Mouse (Mus musculus) MEL (cell line): ENCODE results near the gene Tmem131. TPM values are rescaled to one million over a fixed set of nuclear protein-coding genes. Genes with fewer than 3 reads are reported as not detected.

Source experiments
- DNase-seq: peaks from one replicate; pipeline ENCODE4 v3.0.0; 2011; ENCODE audit warnings: low read depth, low spot score
- H3K27ac ChIP-seq: 2 replicates; pipeline ENCODE4 v1.5.1; 2012; ENCODE audit warnings: low read depth, mild to moderate bottlenecking, control low read depth, low read length, moderate library complexity; ENCODE audit not compliant: control insufficient read depth
- H3K27me3 ChIP-seq, 2 experiments: fragments of 150-350 bp in 1 of 2; sonication (generic) in 1 of 2; 2 replicates each; pipeline ENCODE4 v1.6.1; 2012; ENCODE audit warnings: low read length in 2 of 2, mild to moderate bottlenecking in 2 of 2, improper control_type of control experiment in 1 of 2, moderate library complexity in 1 of 2; ENCODE audit not compliant: insufficient read depth in 2 of 2, control insufficient read depth in 1 of 2
- H3K36me3 ChIP-seq, 2 experiments: 2 replicates each; pipeline ENCODE4 v1.6.1; 2012 to 2014; ENCODE audit warnings: low read length in 2 of 2, improper control_type of control experiment in 1 of 2, inconsistent platforms in 1 of 2, mild to moderate bottlenecking in 1 of 2; ENCODE audit not compliant: insufficient read depth in 2 of 2, control insufficient read depth in 1 of 2
- H3K4me1 ChIP-seq, 2 experiments: fragments of 150-350 bp in 1 of 2; sonication (generic) in 1 of 2; 2 replicates each; pipeline ENCODE4 v1.6.1; 2012; ENCODE audit warnings: low read length in 2 of 2, improper control_type of control experiment in 1 of 2, mild to moderate bottlenecking in 1 of 2; ENCODE audit not compliant: insufficient read depth in 2 of 2, control insufficient read depth in 1 of 2
- H3K4me3 ChIP-seq, 2 experiments: fragments of 150-350 bp in 1 of 2; sonication (generic) in 1 of 2; 2 replicates each; pipeline ENCODE4 v1.5.1; 2012; ENCODE audit warnings: low read depth in 2 of 2, low read length in 2 of 2, mild to moderate bottlenecking in 2 of 2, moderate library complexity in 2 of 2, control low read depth in 1 of 2, improper control_type of control experiment in 1 of 2; ENCODE audit not compliant: control insufficient read depth in 1 of 2, insufficient read depth in 1 of 2
- H3K79me2 ChIP-seq: 2 replicates; pipeline ENCODE4 v1.6.1; 2012; ENCODE audit warnings: mild to moderate bottlenecking, low read length, moderate library complexity; ENCODE audit not compliant: control insufficient read depth, poor library complexity, insufficient read depth
- H3K9ac ChIP-seq: 2 replicates; pipeline ENCODE4 v1.6.1; 2012; ENCODE audit warnings: low read depth, mild to moderate bottlenecking, control low read depth, low read length, moderate library complexity; ENCODE audit not compliant: control insufficient read depth, poor library complexity, severe bottlenecking
- H3K9me3 ChIP-seq: fragments of 150-350 bp; sonication (generic); replicated peaks from 2 replicates; pipeline ENCODE4 v1.6.1; 2012; ENCODE audit warnings: mild to moderate bottlenecking, low read length, improper control_type of control experiment, moderate library complexity; ENCODE audit not compliant: insufficient read depth
- BHLHE40 ChIP-seq: IDR thresholded peaks from 2 replicates; pipeline ENCODE4 v1.6.1; 2012; ENCODE audit warnings: low read depth, mild to moderate bottlenecking, inconsistent platforms, low read length, improper control_type of control experiment, borderline replicate concordance
- CHD1 ChIP-seq: IDR thresholded peaks from 2 replicates; pipeline ENCODE4 v1.6.1; 2012; ENCODE audit warnings: low read depth, mild to moderate bottlenecking, inconsistent platforms, low read length, improper control_type of control experiment
- CHD2 ChIP-seq: IDR thresholded peaks from 2 replicates; pipeline ENCODE4 v1.6.1; 2011; ENCODE audit warnings: low read length, improper control_type of control experiment
- E2F4 ChIP-seq: IDR thresholded peaks from 2 replicates; pipeline ENCODE4 v1.6.1; 2011; ENCODE audit warnings: low read depth, low read length, improper control_type of control experiment, borderline replicate concordance
- EP300 ChIP-seq, 2 experiments: IDR thresholded peaks; 2 replicates each; pipeline ENCODE4 v1.6.1; 2011; ENCODE audit warnings: improper control_type of control experiment in 2 of 2, low read length in 2 of 2, low read depth in 1 of 2, mild to moderate bottlenecking in 1 of 2
- ETS1 ChIP-seq: IDR thresholded peaks from 2 replicates; pipeline ENCODE4 v1.6.1; 2012; ENCODE audit warnings: low read depth, mild to moderate bottlenecking, inconsistent platforms, low read length, improper control_type of control experiment, moderate library complexity
- GABPA ChIP-seq: IDR thresholded peaks from 2 replicates; pipeline ENCODE4 v1.6.1; 2012; ENCODE audit warnings: low read depth, mild to moderate bottlenecking, inconsistent platforms, low read length, improper control_type of control experiment, moderate library complexity
- GATA1 ChIP-seq: IDR thresholded peaks from 2 replicates; pipeline ENCODE4 v1.6.1; 2011; ENCODE audit warnings: low read depth, low read length, improper control_type of control experiment
- HCFC1 ChIP-seq: IDR thresholded peaks from 2 replicates; pipeline ENCODE4 v1.6.1; 2012; ENCODE audit warnings: low read depth, mild to moderate bottlenecking, inconsistent platforms, low read length, improper control_type of control experiment, moderate library complexity
- JUND ChIP-seq: IDR thresholded peaks from 2 replicates; pipeline ENCODE4 v1.6.1; 2011; ENCODE audit warnings: low read depth, mild to moderate bottlenecking, improper control_type of control experiment, low read length
- KAT2A ChIP-seq: conservative IDR thresholded peaks from 2 replicates; pipeline ENCODE4 v1.6.1; 2012; ENCODE audit warnings: low read depth, low read length, improper control_type of control experiment, inconsistent platforms
- MAFK ChIP-seq: IDR thresholded peaks from 2 replicates; pipeline ENCODE4 v1.6.1; 2011; ENCODE audit warnings: low read depth, mild to moderate bottlenecking, low read length, improper control_type of control experiment, borderline replicate concordance
- MAX ChIP-seq: IDR thresholded peaks from 2 replicates; pipeline ENCODE4 v1.6.1; 2011; ENCODE audit warnings: low read length, improper control_type of control experiment
- MAZ ChIP-seq: IDR thresholded peaks from 2 replicates; pipeline ENCODE4 v1.6.1; 2012; ENCODE audit warnings: low read depth, mild to moderate bottlenecking, inconsistent platforms, low read length, improper control_type of control experiment
- MEF2A ChIP-seq: IDR thresholded peaks from 2 replicates; pipeline ENCODE4 v1.6.1; 2014; ENCODE audit warnings: low read depth, mild to moderate bottlenecking, inconsistent platforms, low read length, improper control_type of control experiment; ENCODE audit not compliant: poor library complexity, insufficient replicate concordance, severe bottlenecking; ENCODE audit errors: extremely low read depth
- MYC ChIP-seq: IDR thresholded peaks from 2 replicates; pipeline ENCODE4 v1.6.1; 2011; ENCODE audit warnings: low read depth, mild to moderate bottlenecking, low read length, improper control_type of control experiment, moderate library complexity
- POLR2A ChIP-seq, 2 experiments: IDR thresholded peaks; 2 replicates each; pipeline ENCODE4 v1.6.1; 2011 to 2012; ENCODE audit warnings: low read length in 2 of 2, mild to moderate bottlenecking in 2 of 2, control low read depth in 1 of 2, improper control_type of control experiment in 1 of 2, low read depth in 1 of 2, moderate library complexity in 1 of 2; ENCODE audit not compliant: control insufficient read depth in 1 of 2, insufficient read depth in 1 of 2, poor library complexity in 1 of 2
- RAD21 ChIP-seq: IDR thresholded peaks from 2 replicates; pipeline ENCODE4 v1.6.1; 2011; ENCODE audit warnings: mild to moderate bottlenecking, low read depth, low read length, improper control_type of control experiment
- RCOR1 ChIP-seq: IDR thresholded peaks from 2 replicates; pipeline ENCODE4 v1.6.1; 2012; ENCODE audit warnings: low read depth, mild to moderate bottlenecking, inconsistent platforms, low read length, improper control_type of control experiment
- SIN3A ChIP-seq: IDR thresholded peaks from 2 replicates; pipeline ENCODE4 v1.6.1; 2012; ENCODE audit warnings: low read length, improper control_type of control experiment, inconsistent platforms
- TAL1 ChIP-seq: IDR thresholded peaks from 2 replicates; pipeline ENCODE4 v1.6.1; 2012; ENCODE audit warnings: mild to moderate bottlenecking, inconsistent platforms, low read length, moderate library complexity, mixed read lengths
- TCF12 ChIP-seq: IDR thresholded peaks from 2 replicates; pipeline ENCODE4 v1.6.1; 2014; ENCODE audit warnings: low read depth, mild to moderate bottlenecking, inconsistent platforms, low read length, improper control_type of control experiment, moderate library complexity
- UBTF ChIP-seq: IDR thresholded peaks from 2 replicates; pipeline ENCODE4 v1.6.1; 2012; ENCODE audit warnings: low read depth, mild to moderate bottlenecking, inconsistent platforms, low read length, improper control_type of control experiment, moderate library complexity, borderline replicate concordance; ENCODE audit not compliant: insufficient read depth
- USF1 ChIP-seq: IDR thresholded peaks from 2 replicates; pipeline ENCODE4 v1.6.1; 2014; ENCODE audit warnings: low read depth, mild to moderate bottlenecking, inconsistent platforms, low read length, improper control_type of control experiment, moderate library complexity
- USF2 ChIP-seq, 2 experiments: IDR thresholded peaks; 2 replicates each; pipeline ENCODE4 v1.6.1; 2011 to 2012; ENCODE audit warnings: improper control_type of control experiment in 2 of 2, low read length in 2 of 2, borderline replicate concordance in 1 of 2, inconsistent platforms in 1 of 2, low read depth in 1 of 2, mild to moderate bottlenecking in 1 of 2; ENCODE audit not compliant: insufficient read depth in 1 of 2
- ZC3H11A ChIP-seq: IDR thresholded peaks from 2 replicates; pipeline ENCODE4 v1.6.1; 2012; ENCODE audit warnings: low read depth, mild to moderate bottlenecking, inconsistent platforms, low read length, improper control_type of control experiment
- ZKSCAN1 ChIP-seq: IDR thresholded peaks from 2 replicates; pipeline ENCODE4 v1.6.1; 2012; ENCODE audit warnings: low read depth, mild to moderate bottlenecking, inconsistent platforms, low read length, improper control_type of control experiment, moderate library complexity
- ZNF384 ChIP-seq: IDR thresholded peaks from 2 replicates; pipeline ENCODE4 v1.6.1; 2012; ENCODE audit warnings: low read depth, mild to moderate bottlenecking, inconsistent platforms, low read length, improper control_type of control experiment
- polyA plus RNA-seq, 2 experiments: library from polyadenylated mRNA; stranded (reverse) in 1 of 2; unstranded in 1 of 2; fragments of >175 nt in 1 of 2; fragments of >200 nt in 1 of 2; gene quantifications; 2 replicates each; pipeline versions ENCODE4 v1.2.1 to v1.2.4; 2012; ENCODE audit warnings: low replicate concordance in 2 of 2, low read depth in 1 of 2; ENCODE audit not compliant: insufficient read length in 2 of 2, insufficient read depth in 1 of 2, missing spikeins in 1 of 2
- total RNA-seq: library from RNA; depleted of rRNA; stranded (reverse); fragments of 300-350 nt; gene quantifications from 2 replicates; pipeline ENCODE4 v1.2.3, GENCODE M21; 2012

Gene Tmem131
- total and polyA plus RNA-seq, 3 experiments, result 11.4 to 196 (median 48.8) TPM

GRCm38 (mm10) chr1:36923911-36924310 lies 19.6 kb downstream of the Tmem131 start:
- H3K79me2 ChIP-seq, result peaks cover 33% of the 10 kb centered on the region
- no peak overlapping the region for H3K9ac ChIP-seq
- H3K4me3 ChIP-seq, result no peak overlapping the region
- H3K4me1 ChIP-seq, result peaks cover 40 to 62% of the 10 kb centered on the region in 2 experiments
- no peak for DNase-seq
- TF ChIP-seq CHD1 (no peak), EP300 (IDR thresholded peaks at IDR 0.05; ENCODE audit: low read depth in 1 of 2, low read length in 2 of 2) (peak in 1 of 2 experiments; percentile 39; a peak in 1 of 4 replicates), RCOR1 (peak; percentile 83), GATA1 (peak; percentile 62)
- TF ChIP-seq, all 39 proteins: peak for 3
- Histone ChIP-seq H3K27ac (no peak overlapping the region), H3K36me3 (peaks cover 0 to 68% of the 10 kb centered on the region in 2 experiments; a peak in 2 of 4 replicates), H3K9me3 (no peaks in the 10 kb centered on the region), H3K27me3 (no peaks in the 10 kb centered on the region)

DNA sequence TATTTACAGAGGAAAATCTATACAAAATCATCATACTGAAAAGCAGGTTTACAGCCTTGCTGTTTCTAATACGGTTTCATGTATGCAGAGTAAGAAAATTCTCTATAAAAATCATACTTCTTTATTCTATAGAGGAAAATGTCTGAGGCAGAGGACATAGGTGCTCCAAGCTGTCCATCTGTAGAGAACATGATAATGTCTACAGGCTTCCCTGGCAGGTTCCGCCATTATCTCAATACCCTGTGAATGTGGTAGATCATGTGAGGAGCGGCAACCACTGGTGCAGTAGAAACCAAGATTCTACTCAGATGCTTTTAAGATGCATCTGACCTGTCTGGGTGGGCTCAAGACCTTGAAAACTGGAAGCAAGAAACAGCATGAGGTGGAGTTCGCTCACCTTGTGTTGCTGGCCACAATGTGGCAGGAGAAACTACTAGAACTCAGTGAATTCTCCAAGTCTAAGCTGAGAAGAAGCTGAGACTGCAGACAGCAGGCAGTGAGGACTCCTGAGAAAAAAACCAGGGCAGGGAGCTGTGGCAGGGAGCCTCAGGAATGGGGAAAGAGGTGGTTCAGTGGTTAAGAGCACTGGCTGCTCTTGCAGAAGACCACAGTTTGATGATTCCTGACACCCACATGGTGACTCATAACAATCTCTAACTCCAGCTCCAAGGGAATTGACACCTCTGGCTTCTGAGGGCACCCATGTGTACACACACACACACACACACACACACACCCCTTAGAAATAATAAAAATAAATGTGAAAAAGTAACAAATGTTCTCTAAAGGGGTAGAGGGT lies 20.6 kb downstream of the Tmem131 start:
- no peak for DNase-seq
- Histone ChIP-seq H3K4me1 (peaks cover 51 to 73% of the 10 kb centered on the region in 2 experiments), H3K27ac (peak overlapping the region; percentile 98), H3K4me3 (no peak overlapping the region), H3K9ac (no peak overlapping the region), H3K79me2 (peaks cover 32% of the 10 kb centered on the region), H3K9me3 (no peaks in the 10 kb centered on the region), H3K36me3 (peaks cover 0 to 79% of the 10 kb centered on the region in 2 experiments; a peak in 2 of 4 replicates), H3K27me3 (no peaks in the 10 kb centered on the region)
- TF ChIP-seq MAFK, result no peak
- TF ChIP-seq TCF12, result peak; percentile 55; the same call in 1 of the 2 replicates
- TF ChIP-seq USF2 (IDR thresholded peaks at IDR 0.05; ENCODE audit: borderline replicate concordance in 1 of 2, insufficient read depth in 1 of 2, low read depth in 1 of 2, low read length in 2 of 2), result no peak
- TF ChIP-seq BHLHE40, result peak; percentile 56; the same call in 1 of the 2 replicates
- no peak for TF ChIP-seq JUND
- TF ChIP-seq MEF2A, result no peak
- TF ChIP-seq CHD2, result no peak
- no peak for TF ChIP-seq RCOR1
- no peak for TF ChIP-seq RAD21
- no peak for TF ChIP-seq ZKSCAN1
- no peak for TF ChIP-seq MYC
- TF ChIP-seq ETS1, result peak; percentile 50; the same call in 1 of the 2 replicates
- TF ChIP-seq MAX, result no peak
- no peak for TF ChIP-seq ZC3H11A
- no peak for TF ChIP-seq GABPA
- no peak for TF ChIP-seq E2F4
- TF ChIP-seq CHD1, result no peak
- TF ChIP-seq ZNF384, result no peak
- TF ChIP-seq MAZ, result no peak
- TF ChIP-seq KAT2A, result no peak
- no peak for TF ChIP-seq POLR2A (IDR thresholded peaks at IDR 0.05; ENCODE audit: control insufficient read depth in 1 of 2, insufficient read depth in 1 of 2, low read depth in 1 of 2, low read length in 2 of 2, poor library complexity in 1 of 2)
- no peak for TF ChIP-seq UBTF
- 0 out of 2 replicates have a peak, but pooled peaks have one; percentile 1 for TF ChIP-seq SIN3A
- TF ChIP-seq USF1, result peak; percentile 64
- TF ChIP-seq TAL1, result peak; percentile 42; the same call in 1 of the 2 replicates
- no peak for TF ChIP-seq HCFC1
- peak in 1 of 2 experiments; percentile 31; a peak in 1 of 4 replicates for TF ChIP-seq EP300 (IDR thresholded peaks at IDR 0.05; ENCODE audit: low read depth in 1 of 2, low read length in 2 of 2)
